Mouse (Mus musculus): Measurements from ENCODE around the gene Btnl4. TPM values are rescaled to one million over a fixed set of nuclear protein-coding genes. Genes with fewer than 3 reads are reported as not detected.

Btnl4 gene
- total and polyA plus RNA-seq, 2 experiments from 2014 or later: not detected

DNA sequence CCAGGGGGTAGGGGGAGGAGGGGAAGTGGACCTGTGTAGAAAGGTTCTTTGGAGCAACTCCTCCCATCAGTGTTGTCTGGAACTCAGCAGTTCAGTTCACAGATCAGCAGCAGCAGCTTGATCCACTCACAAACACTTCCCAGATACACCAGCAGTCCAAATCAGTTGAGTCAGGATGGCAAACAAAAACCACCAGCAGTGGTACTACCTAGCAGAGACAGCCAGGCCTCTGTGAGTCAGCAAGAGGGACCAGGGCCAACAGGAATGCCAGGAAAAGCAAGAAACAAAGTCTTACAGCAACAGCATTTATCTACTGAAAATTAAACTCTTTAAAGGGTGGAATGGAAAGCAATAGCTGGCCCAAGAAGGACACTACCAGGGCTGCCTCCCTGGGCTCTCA is 49.5 kb downstream of the Btnl4 start:
- H3K27me3 ChIP-seq (ENCODE audit: insufficient read depth, low read length): no peaks in the 10 kb centered on the region
- ATAC-seq (ENCODE audit: low FRiP score): no peak

DNA sequence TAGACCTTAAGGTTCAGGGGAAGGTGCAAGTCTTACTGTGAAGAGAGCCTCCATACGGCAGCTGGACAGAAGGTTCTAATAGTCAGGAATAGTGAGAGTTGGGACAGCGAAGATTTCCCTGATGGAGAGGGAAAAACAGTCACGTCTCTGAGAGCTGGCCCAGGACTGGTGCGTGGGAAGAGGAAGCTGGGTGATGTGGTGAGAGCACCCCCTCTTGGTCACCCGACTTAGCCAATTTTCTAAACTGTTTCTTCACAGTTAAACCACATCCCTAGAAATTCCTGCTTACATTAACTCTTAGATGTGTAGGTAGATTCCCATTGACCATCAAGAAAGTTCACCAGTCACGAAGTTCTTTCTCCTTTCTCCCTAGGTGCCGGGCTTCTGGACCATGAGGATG is 57.1 kb downstream of the Btnl4 start:
- H3K9me3 ChIP-seq (ENCODE audit: low read length): no peaks in the 10 kb centered on the region
- TF ChIP-seq CTCF (IDR thresholded peaks at IDR 0.05): no peak
- no peaks in the 10 kb centered on the region for H3K27me3 ChIP-seq (ENCODE audit: insufficient read depth, low read length)
- no peak overlapping the region for H3K4me3 ChIP-seq (ENCODE audit: low read depth, low read length)
- 78% methylated on average over 7 of the region's 7 CpGs for WGBS
- H3K4me2 ChIP-seq (ENCODE audit: low read depth, low read length, poor library complexity, severe bottlenecking): no peak overlapping the region
- no peaks in the 10 kb centered on the region for H3K4me1 ChIP-seq (ENCODE audit: insufficient read depth, low read length)
- no peak for ATAC-seq (ENCODE audit: low FRiP score)
- H3K9ac ChIP-seq (replicated peaks; ENCODE audit: low read length, poor library complexity, severe bottlenecking): no peak overlapping the region
- H3K36me3 ChIP-seq (ENCODE audit: insufficient read depth, low read length): no peaks in the 10 kb centered on the region
- H3K27ac ChIP-seq (ENCODE audit: low read depth, low read length): no peak overlapping the region
- DNase-seq (ENCODE audit: low spot score): no peak

More for the DNA sequence above, 49.5 kb downstream of the Btnl4 start:
- Histone ChIP-seq H3K9ac (replicated peaks; ENCODE audit: low read length, poor library complexity, severe bottlenecking) (no peak overlapping the region), H3K4me1 (ENCODE audit: insufficient read depth, low read length) (no peaks in the 10 kb centered on the region), H3K27ac (ENCODE audit: low read depth, low read length) (no peak overlapping the region), H3K4me3 (ENCODE audit: low read depth, low read length) (no peak overlapping the region), H3K36me3 (ENCODE audit: insufficient read depth, low read length) (no peaks in the 10 kb centered on the region), H3K4me2 (ENCODE audit: low read depth, low read length, poor library complexity, severe bottlenecking) (no peak overlapping the region), H3K9me3 (ENCODE audit: low read length) (no peaks in the 10 kb centered on the region)
- TF ChIP-seq CTCF (IDR thresholded peaks at IDR 0.05): no peak
- no peak for DNase-seq (ENCODE audit: low spot score)

Other genes starting within 250 kb of the Btnl4 start
- gene H2-Ob, start 238.4 kb downstream of the Btnl4 start, total RNA-seq (2014; rRNA removed): 1.1 and 1.2 TPM in 2 replicates
- gene H2-Ob, start 238.4 kb downstream of the Btnl4 start, polyA plus RNA-seq (2015; fragmentation: Nextera tagmentation; extraction: Ambion mirVana): 0.31 and 0.55 TPM in 2 replicates
- gene H2-Ab1, start 219.6 kb downstream of the Btnl4 start, total RNA-seq (2014; rRNA removed): 0.57 and 1.4 TPM in 2 replicates
- gene H2-Ab1, start 219.6 kb downstream of the Btnl4 start, polyA plus RNA-seq (2015; fragmentation: Nextera tagmentation; extraction: Ambion mirVana): 1.5 and 2.7 TPM in 2 replicates
- 0.66 TPM in 1 of 2 replicates, not detected in the other for gene H2-Aa, start 189.5 kb downstream of the Btnl4 start, total RNA-seq (2014; rRNA removed)
- gene H2-Aa, start 189.5 kb downstream of the Btnl4 start, polyA plus RNA-seq (2015; fragmentation: Nextera tagmentation; extraction: Ambion mirVana): 0.29 and 0.81 TPM in 2 replicates
- 0.88 and 1.7 TPM in 2 replicates for gene H2-Eb1, start 171.5 kb downstream of the Btnl4 start, total RNA-seq (2014; rRNA removed)
- 5.0 and 5.2 TPM in 2 replicates for gene H2-Eb1, start 171.5 kb downstream of the Btnl4 start, polyA plus RNA-seq (2015; fragmentation: Nextera tagmentation; extraction: Ambion mirVana)
- 0.22 and 0.33 TPM in 2 replicates for gene H2-Eb2, start 151.7 kb downstream of the Btnl4 start, total RNA-seq (2014; rRNA removed)
- 0.06 and 0.09 TPM in 2 replicates for gene H2-Eb2, start 151.7 kb downstream of the Btnl4 start, polyA plus RNA-seq (2015; fragmentation: Nextera tagmentation; extraction: Ambion mirVana)
- not detected in 2 replicates for gene Btnl2, start 122.5 kb downstream of the Btnl4 start, total RNA-seq (2014; rRNA removed)
- gene Btnl2, start 122.5 kb downstream of the Btnl4 start, polyA plus RNA-seq (2015; fragmentation: Nextera tagmentation; extraction: Ambion mirVana): not detected in 2 replicates
- gene Btnl1, start 100.2 kb downstream of the Btnl4 start, total RNA-seq (2014; rRNA removed): not detected in 2 replicates
- gene Btnl1, start 100.2 kb downstream of the Btnl4 start, polyA plus RNA-seq (2015; fragmentation: Nextera tagmentation; extraction: Ambion mirVana): not detected in 2 replicates
- gene BC051142, start 78.5 kb downstream of the Btnl4 start, total RNA-seq (2014; rRNA removed): 2.0 and 9.2 TPM in 2 replicates
- gene BC051142, start 78.5 kb downstream of the Btnl4 start, polyA plus RNA-seq (2015; fragmentation: Nextera tagmentation; extraction: Ambion mirVana): 6.7 and 7.8 TPM in 2 replicates
- not detected in 2 replicates for gene Btnl6, start 40.0 kb upstream of the Btnl4 start, total RNA-seq (2014; rRNA removed)
- gene Btnl6, start 40.0 kb upstream of the Btnl4 start, polyA plus RNA-seq (2015; fragmentation: Nextera tagmentation; extraction: Ambion mirVana): not detected in 2 replicates
- 8.8 and 44.3 TPM in 2 replicates for gene Notch4, start 87.0 kb upstream of the Btnl4 start, total RNA-seq (2014; rRNA removed)
- 3.8 and 6.1 TPM in 2 replicates for gene Notch4, start 87.0 kb upstream of the Btnl4 start, polyA plus RNA-seq (2015; fragmentation: Nextera tagmentation; extraction: Ambion mirVana)
- gene Gpsm3, start 112.5 kb upstream of the Btnl4 start, total RNA-seq (2014; rRNA removed): 1.2 and 4.4 TPM in 2 replicates
- 5.5 and 6.9 TPM in 2 replicates for gene Gpsm3, start 112.5 kb upstream of the Btnl4 start, polyA plus RNA-seq (2015; fragmentation: Nextera tagmentation; extraction: Ambion mirVana)
- 84.8 and 95.6 TPM in 2 replicates for gene Pbx2, start 113.9 kb upstream of the Btnl4 start, total RNA-seq (2014; rRNA removed)
- gene Pbx2, start 113.9 kb upstream of the Btnl4 start, polyA plus RNA-seq (2015; fragmentation: Nextera tagmentation; extraction: Ambion mirVana): 9.5 and 9.6 TPM in 2 replicates
- 1.7 and 2.1 TPM in 2 replicates for gene Ager, start 120.5 kb upstream of the Btnl4 start, total RNA-seq (2014; rRNA removed)
- 1.6 and 2.0 TPM in 2 replicates for gene Ager, start 120.5 kb upstream of the Btnl4 start, polyA plus RNA-seq (2015; fragmentation: Nextera tagmentation; extraction: Ambion mirVana)
- 57.6 and 59.0 TPM in 2 replicates for gene Rnf5, start 126.4 kb upstream of the Btnl4 start, total RNA-seq (2014; rRNA removed)
- 236 and 242 TPM in 2 replicates for gene Rnf5, start 126.4 kb upstream of the Btnl4 start, polyA plus RNA-seq (2015; fragmentation: Nextera tagmentation; extraction: Ambion mirVana)
- gene Agpat1, start 126.9 kb upstream of the Btnl4 start, total RNA-seq (2014; rRNA removed): 265 and 383 TPM in 2 replicates
- gene Agpat1, start 126.9 kb upstream of the Btnl4 start, polyA plus RNA-seq (2015; fragmentation: Nextera tagmentation; extraction: Ambion mirVana): 103 and 106 TPM in 2 replicates
- gene Egfl8, start 138.7 kb upstream of the Btnl4 start, total RNA-seq (2014; rRNA removed): 3.2 and 6.0 TPM in 2 replicates
- 4.9 and 5.0 TPM in 2 replicates for gene Egfl8, start 138.7 kb upstream of the Btnl4 start, polyA plus RNA-seq (2015; fragmentation: Nextera tagmentation; extraction: Ambion mirVana)
- 21.1 and 31.0 TPM in 2 replicates for gene Ppt2, start 151.2 kb upstream of the Btnl4 start, total RNA-seq (2014; rRNA removed)
- 18.0 and 20.8 TPM in 2 replicates for gene Ppt2, start 151.2 kb upstream of the Btnl4 start, polyA plus RNA-seq (2015; fragmentation: Nextera tagmentation; extraction: Ambion mirVana)
- gene Prrt1, start 152.2 kb upstream of the Btnl4 start, total RNA-seq (2014; rRNA removed): 9.1 and 15.1 TPM in 2 replicates
- gene Prrt1, start 152.2 kb upstream of the Btnl4 start, polyA plus RNA-seq (2015; fragmentation: Nextera tagmentation; extraction: Ambion mirVana): 13.3 and 14.0 TPM in 2 replicates
- gene Fkbpl, start 167.4 kb upstream of the Btnl4 start, total RNA-seq (2014; rRNA removed): 6.2 and 7.2 TPM in 2 replicates
- 10.7 and 12.9 TPM in 2 replicates for gene Fkbpl, start 167.4 kb upstream of the Btnl4 start, polyA plus RNA-seq (2015; fragmentation: Nextera tagmentation; extraction: Ambion mirVana)
- gene Atf6b, start 169.8 kb upstream of the Btnl4 start, total RNA-seq (2014; rRNA removed): 47.9 and 57.4 TPM in 2 replicates
- 83.0 and 86.0 TPM in 2 replicates for gene Atf6b, start 169.8 kb upstream of the Btnl4 start, polyA plus RNA-seq (2015; fragmentation: Nextera tagmentation; extraction: Ambion mirVana)
- 3.5 and 4.2 TPM in 2 replicates for gene Tnxb, start 193.2 kb upstream of the Btnl4 start, total RNA-seq (2014; rRNA removed)
- gene Tnxb, start 193.2 kb upstream of the Btnl4 start, polyA plus RNA-seq (2015; fragmentation: Nextera tagmentation; extraction: Ambion mirVana): 0.26 and 0.30 TPM in 2 replicates